Mouse (Mus musculus) myocyte (in vitro differentiated cells): ENCODE measurements around the gene Ttc39d. TPM values are rescaled to one million over a fixed set of nuclear protein-coding genes. Genes with fewer than 3 reads are reported as not detected.

Experiments
- H3K27me3 ChIP-seq: one replicate; pipeline ENCODE4 v1.6.1; 2011; ENCODE audit not compliant: control insufficient read depth, insufficient read depth, insufficient read length
- H3K36me3 ChIP-seq: one replicate; pipeline ENCODE4 v1.6.1; 2011; ENCODE audit not compliant: control insufficient read depth, insufficient read depth
- H3K4me2 ChIP-seq: one replicate; pipeline ENCODE4 v1.6.1; 2011; ENCODE audit warnings: low read depth, control low read depth
- H3K4me3 ChIP-seq: one replicate; pipeline ENCODE4 v1.5.1; 2011; ENCODE audit warnings: mild to moderate bottlenecking, control low read depth, moderate library complexity
- H3K79me2 ChIP-seq: one replicate; pipeline ENCODE4 v1.6.1; 2011; ENCODE audit not compliant: control insufficient read depth, insufficient read depth
- H3ac ChIP-seq: one replicate; pipeline ENCODE4 v1.6.1; 2011; ENCODE audit not compliant: control insufficient read depth, insufficient read length
- CEBPB ChIP-seq: IDR thresholded peaks from 2 replicates; pipeline ENCODE4 v1.6.1; 2011; ENCODE audit warnings: mild to moderate bottlenecking, moderate library complexity; ENCODE audit not compliant: poor library complexity, insufficient read depth, severe bottlenecking
- E2F4 ChIP-seq: IDR thresholded peaks from one replicate; pipeline ENCODE4 v1.6.1; 2011; ENCODE audit warnings: mild to moderate bottlenecking, control low read depth, moderate library complexity; ENCODE audit not compliant: insufficient read depth
- MAX ChIP-seq: IDR thresholded peaks from one replicate; pipeline ENCODE4 v1.6.1; 2011; ENCODE audit warnings: low read depth, mild to moderate bottlenecking, control low read depth
- MYOD1 ChIP-seq, 3 experiments: IDR thresholded peaks; one replicate each; pipeline ENCODE4 v1.6.1; 2011; ENCODE audit warnings: control low read depth in 2 of 3, low read depth in 2 of 3, mild to moderate bottlenecking in 2 of 3, moderate library complexity in 1 of 3; ENCODE audit not compliant: insufficient read length in 2 of 3, control insufficient read depth in 1 of 3
- MYOG ChIP-seq, 3 experiments: IDR thresholded peaks; one replicate each; pipeline ENCODE4 v1.6.1; 2011; ENCODE audit warnings: control low read depth in 2 of 3, low read depth in 2 of 3, mild to moderate bottlenecking in 2 of 3; ENCODE audit not compliant: insufficient read length in 2 of 3, control insufficient read depth in 1 of 3, insufficient read depth in 1 of 3
- POLR2A ChIP-seq: IDR thresholded peaks from one replicate; pipeline ENCODE4 v1.6.1; 2011; ENCODE audit warnings: low read depth, mild to moderate bottlenecking, control low read depth, moderate library complexity; ENCODE audit not compliant: insufficient read length
- POLR2AphosphoS2 ChIP-seq: IDR thresholded peaks from one replicate; pipeline ENCODE4 v1.6.1; 2011; ENCODE audit warnings: low read depth, control low read depth; ENCODE audit not compliant: insufficient read length
- REST ChIP-seq: IDR thresholded peaks from one replicate; pipeline ENCODE4 v1.6.1; 2011; ENCODE audit warnings: mild to moderate bottlenecking, control low read depth, moderate library complexity; ENCODE audit not compliant: insufficient read depth, insufficient read length
- SRF ChIP-seq: IDR thresholded peaks from one replicate; pipeline ENCODE4 v1.6.1; 2011; ENCODE audit warnings: low read depth; ENCODE audit not compliant: control insufficient read depth, insufficient read length
- TCF12 ChIP-seq: IDR thresholded peaks from one replicate; pipeline ENCODE4 v1.6.1; 2011; ENCODE audit warnings: mild to moderate bottlenecking, control low read depth; ENCODE audit not compliant: poor library complexity, insufficient read depth, severe bottlenecking
- TCF3 ChIP-seq: IDR thresholded peaks from one replicate; pipeline ENCODE4 v1.6.1; 2011; ENCODE audit warnings: low read depth, control low read depth; ENCODE audit not compliant: insufficient read length
- USF1 ChIP-seq: IDR thresholded peaks from one replicate; pipeline ENCODE4 v1.6.1; 2011; ENCODE audit warnings: low read depth, mild to moderate bottlenecking, control low read depth, moderate library complexity
- polyA plus RNA-seq: library from polyadenylated mRNA; unstranded; fragments of >200 nt; fragmentation: generic; extraction: Trizol; gene quantifications from one replicate; pipeline ENCODE4 v1.2.1, GENCODE M21; 2012; ENCODE audit warnings: missing spikeins

Ttc39d gene
- polyA plus RNA-seq, 1 experiment: 0.01 TPM

DNA sequence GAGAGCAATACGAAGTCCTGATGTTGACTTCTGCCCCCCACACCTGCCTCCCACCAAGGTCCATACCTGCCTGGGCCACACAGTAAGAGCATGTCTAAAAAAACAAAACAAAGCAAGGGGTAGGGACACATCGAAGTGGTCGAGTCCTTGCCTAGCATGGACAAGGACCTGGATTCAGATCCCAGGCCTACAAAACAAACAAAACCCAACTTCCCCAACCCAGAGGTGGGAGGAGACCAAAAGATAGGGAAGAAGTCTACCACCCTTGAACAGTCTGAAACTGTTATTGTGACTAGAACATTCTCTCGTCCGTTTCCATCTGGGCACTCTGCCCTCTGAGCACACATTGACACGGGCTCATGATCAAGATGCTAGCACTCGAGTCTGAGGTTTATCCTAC, 27.1 kb downstream of the Ttc39d start:
- H3ac ChIP-seq: no peak overlapping the region
- TF ChIP-seq USF1 (no peak), E2F4 (no peak), MAX (no peak), TCF12 (no peak), POLR2A (no peak), POLR2AphosphoS2 (no peak), REST (no peak), MYOG (IDR thresholded peaks at IDR 0.05; ENCODE audit: control insufficient read depth in 1 of 3, insufficient read depth in 1 of 3, insufficient read length in 2 of 3, low read depth in 2 of 3) (no peak), CEBPB (no peak), SRF (no peak), MYOD1 (IDR thresholded peaks at IDR 0.05; ENCODE audit: control insufficient read depth in 1 of 3, insufficient read length in 2 of 3, low read depth in 2 of 3) (no peak)
- H3K4me2 ChIP-seq: no peak overlapping the region
- H3K79me2 ChIP-seq: no peaks in the 10 kb centered on the region
- H3K27me3 ChIP-seq: no peaks in the 10 kb centered on the region
- H3K36me3 ChIP-seq: no peaks in the 10 kb centered on the region
- H3K4me3 ChIP-seq: no peak overlapping the region

DNA sequence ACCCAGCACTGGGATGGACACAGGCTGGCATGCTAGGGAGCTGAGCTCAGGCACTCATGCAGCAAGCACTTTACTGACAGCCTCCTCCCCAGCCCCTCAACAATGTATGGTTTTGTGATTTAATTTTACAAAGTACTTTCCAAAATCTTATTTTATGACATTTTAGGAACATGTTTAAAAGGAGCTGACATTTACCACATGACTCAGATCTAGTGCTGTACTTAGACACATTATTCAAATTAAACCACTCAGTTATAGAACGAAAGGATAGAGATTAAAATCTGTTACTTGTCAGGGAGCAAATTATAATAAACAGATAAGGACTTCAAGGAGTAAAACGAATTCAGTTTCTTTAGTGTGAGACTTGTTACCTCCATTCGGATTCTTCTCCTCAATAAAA, 28.2 kb downstream of the Ttc39d start:
- H3K4me3 ChIP-seq: no peak overlapping the region
- TF ChIP-seq SRF: no peak
- TF ChIP-seq USF1: no peak
- no peak for TF ChIP-seq POLR2AphosphoS2
- no peak for TF ChIP-seq REST
- no peak for TF ChIP-seq POLR2A
- no peak for TF ChIP-seq TCF12
- TF ChIP-seq MAX: no peak
- no peak for TF ChIP-seq CEBPB
- no peak for TF ChIP-seq E2F4
- TF ChIP-seq MYOD1 (IDR thresholded peaks at IDR 0.05; ENCODE audit: control insufficient read depth in 1 of 3, insufficient read length in 2 of 3, low read depth in 2 of 3): no peak
- no peak for TF ChIP-seq TCF3
- no peak for TF ChIP-seq MYOG (IDR thresholded peaks at IDR 0.05; ENCODE audit: control insufficient read depth in 1 of 3, insufficient read depth in 1 of 3, insufficient read length in 2 of 3, low read depth in 2 of 3)

DNA sequence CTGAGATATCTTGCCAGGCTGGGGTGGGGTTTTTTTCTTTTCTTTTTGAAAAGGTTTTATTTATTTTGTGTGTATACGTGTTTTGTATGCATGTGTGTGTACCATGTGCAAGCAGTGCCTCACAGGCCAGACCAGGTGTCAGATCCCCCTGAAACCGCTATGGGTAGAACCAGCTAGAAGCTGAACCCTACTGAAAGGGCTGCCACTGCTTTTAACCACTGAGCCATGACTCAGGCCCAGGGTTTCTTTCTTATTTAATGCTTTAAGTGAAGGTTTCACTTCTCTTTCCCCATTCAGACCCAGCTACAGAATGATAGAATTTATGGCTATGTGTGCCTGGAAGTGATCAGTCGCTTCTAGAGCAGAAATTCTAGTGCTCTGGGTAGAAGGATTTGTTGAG, 29.5 kb downstream of the Ttc39d start:
- no peak overlapping the region for H3K4me2 ChIP-seq
- H3K79me2 ChIP-seq: no peaks in the 10 kb centered on the region
- TF ChIP-seq MYOD1 (IDR thresholded peaks at IDR 0.05; ENCODE audit: control insufficient read depth in 1 of 3, insufficient read length in 2 of 3, low read depth in 2 of 3) (no peak), USF1 (no peak), POLR2A (no peak), CEBPB (no peak), TCF3 (no peak), MYOG (IDR thresholded peaks at IDR 0.05; ENCODE audit: control insufficient read depth in 1 of 3, insufficient read depth in 1 of 3, insufficient read length in 2 of 3, low read depth in 2 of 3) (no peak), POLR2AphosphoS2 (no peak), E2F4 (no peak), MAX (no peak), SRF (no peak), REST (no peak), TCF12 (no peak)
- H3ac ChIP-seq: no peak overlapping the region
- no peaks in the 10 kb centered on the region for H3K27me3 ChIP-seq
- no peaks in the 10 kb centered on the region for H3K36me3 ChIP-seq
- no peak overlapping the region for H3K4me3 ChIP-seq

More for the DNA sequence above, 28.2 kb downstream of the Ttc39d start:
- H3K27me3 ChIP-seq: no peaks in the 10 kb centered on the region
- no peaks in the 10 kb centered on the region for H3K79me2 ChIP-seq
- no peaks in the 10 kb centered on the region for H3K36me3 ChIP-seq
- H3ac ChIP-seq: no peak overlapping the region
- no peak overlapping the region for H3K4me2 ChIP-seq

DNA sequence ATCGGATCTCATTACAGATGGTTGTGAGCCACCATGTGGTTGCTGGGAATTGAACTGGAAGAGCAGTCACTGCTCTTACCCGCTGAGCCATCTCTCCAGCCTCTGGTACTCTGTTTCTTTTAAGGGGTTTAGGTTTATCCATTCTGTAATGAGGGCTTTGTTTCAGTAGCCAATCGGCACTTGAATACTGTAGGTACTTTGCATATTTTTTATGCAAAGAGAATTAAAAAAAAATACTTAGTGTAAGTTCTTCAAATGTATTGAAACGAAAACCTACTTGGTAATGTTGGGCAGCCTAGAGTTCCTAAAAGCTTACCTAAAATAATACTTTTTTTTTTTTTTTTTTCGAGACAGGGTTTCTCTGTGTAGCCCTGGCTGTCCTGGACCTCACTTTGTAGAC, 30.2 kb downstream of the Ttc39d start:
- Histone ChIP-seq H3K4me2 (no peak overlapping the region), H3K36me3 (no peaks in the 10 kb centered on the region), H3K79me2 (no peaks in the 10 kb centered on the region), H3K27me3 (no peaks in the 10 kb centered on the region), H3K4me3 (no peak overlapping the region), H3ac (no peak overlapping the region)
- no peak for TF ChIP-seq MYOD1 (IDR thresholded peaks at IDR 0.05; ENCODE audit: control insufficient read depth in 1 of 3, insufficient read length in 2 of 3, low read depth in 2 of 3)
- no peak for TF ChIP-seq SRF
- TF ChIP-seq MAX: no peak
- no peak for TF ChIP-seq TCF12
- TF ChIP-seq REST: no peak
- TF ChIP-seq POLR2A: no peak
- no peak for TF ChIP-seq E2F4
- no peak for TF ChIP-seq POLR2AphosphoS2
- no peak for TF ChIP-seq CEBPB
- TF ChIP-seq TCF3: no peak
- TF ChIP-seq MYOG (IDR thresholded peaks at IDR 0.05; ENCODE audit: control insufficient read depth in 1 of 3, insufficient read depth in 1 of 3, insufficient read length in 2 of 3, low read depth in 2 of 3): no peak
- TF ChIP-seq USF1: no peak

DNA sequence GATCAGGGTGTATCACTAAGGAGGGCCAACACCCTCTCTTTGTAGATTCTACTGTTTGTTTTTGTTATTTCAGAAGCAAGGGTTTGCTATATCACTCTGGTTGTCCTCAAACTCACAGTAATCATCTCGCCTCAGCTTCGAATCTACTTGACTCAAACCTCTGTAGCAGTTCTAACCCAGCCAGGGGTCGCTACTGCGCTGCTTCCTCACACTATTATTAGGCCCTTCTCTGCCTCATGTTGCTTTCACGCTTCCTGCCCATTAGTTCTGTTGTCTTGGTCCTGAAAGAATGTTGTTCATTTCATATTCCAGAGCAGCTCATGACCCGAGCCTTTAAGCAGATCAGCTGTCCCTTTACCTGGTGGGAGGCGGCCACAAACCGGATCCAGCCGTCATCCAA, 34.3 kb downstream of the Ttc39d start:
- Histone ChIP-seq H3K4me2 (no peak overlapping the region), H3K36me3 (peaks cover 22% of the 10 kb centered on the region), H3K79me2 (no peaks in the 10 kb centered on the region), H3ac (no peak overlapping the region), H3K4me3 (no peak overlapping the region), H3K27me3 (no peaks in the 10 kb centered on the region)
- TF ChIP-seq MYOD1 (IDR thresholded peaks at IDR 0.05; ENCODE audit: control insufficient read depth in 1 of 3, insufficient read length in 2 of 3, low read depth in 2 of 3) (no peak), MAX (no peak), MYOG (IDR thresholded peaks at IDR 0.05; ENCODE audit: control insufficient read depth in 1 of 3, insufficient read depth in 1 of 3, insufficient read length in 2 of 3, low read depth in 2 of 3) (no peak), SRF (no peak), USF1 (no peak), CEBPB (no peak), POLR2AphosphoS2 (no peak), POLR2A (no peak), E2F4 (no peak), TCF3 (no peak), TCF12 (no peak), REST (no peak)
